Mouse (Mus musculus) stomach, postnatal 0 days (tissue): ENCODE measurements around the gene Alg12.

Experiments
- CTCF ChIP-seq: IDR thresholded peaks from 2 replicates; pipeline ENCODE4 v1.5.1; 2016; ENCODE audit warnings: antibody characterized with exemption, low read depth, mild to moderate bottlenecking, moderate library complexity
- EP300 ChIP-seq: optimal IDR thresholded peaks from 2 replicates; pipeline ENCODE3; 2016; ENCODE audit warnings: antibody characterized with exemption

- TF ChIP-seq CTCF (no peak), EP300 (no peak)
Measured at GRCm38 (mm10) chr15:88829791-88830440, 10.8 kb upstream of the Alg12 start.
